Mouse (Mus musculus) lung, adult 2 months (tissue): ENCODE results near the gene Ccser1.

Experiments used
- CTCF ChIP-seq: fragments of 200-500 bp; IDR thresholded peaks from 2 replicates; pipeline ENCODE4 v1.5.1; 2011; ENCODE audit warnings: mild to moderate bottlenecking, low read length, control low read depth; ENCODE audit not compliant: insufficient read depth
- POLR2A ChIP-seq: fragments of 200-500 bp; IDR thresholded peaks from 2 replicates; pipeline ENCODE4 v1.6.1; 2011; ENCODE audit warnings: low read depth, mild to moderate bottlenecking, control low read depth, low read length, borderline replicate concordance; ENCODE audit errors: extremely low read depth

- TF ChIP-seq POLR2A (no peak), CTCF (no peak)
These were observed 62.4 kb downstream of the Ccser1 start for GRCm38 (mm10) chr6:61242556-61242955.
